8 mouse cellular contexts compared by ENCODE assay signal in the genomic region with DNA sequence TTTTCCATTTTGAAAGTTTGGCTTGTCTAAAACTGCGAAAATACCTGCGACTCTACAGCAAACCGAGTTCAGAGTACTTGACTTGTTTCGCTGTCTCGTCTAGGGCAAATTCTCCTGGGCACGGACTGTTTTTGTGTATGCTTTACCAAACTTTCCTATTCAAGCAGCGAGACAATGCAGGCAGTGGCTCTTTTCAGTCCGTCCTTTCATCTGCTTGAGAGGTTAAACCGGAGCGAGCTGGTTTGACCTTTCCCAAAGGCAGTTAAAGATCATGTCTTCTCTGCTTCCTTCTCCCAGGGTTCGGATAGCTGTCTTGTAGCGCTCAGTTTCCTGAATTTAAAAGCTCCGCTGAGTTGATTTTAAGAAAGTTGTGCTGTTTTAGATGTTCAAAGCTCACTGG. TPM values are rescaled to one million over a fixed set of nuclear protein-coding genes. Genes with fewer than 3 reads are reported as not detected.
DNase-seq lines count a peak whose midpoint lies in the region; ATAC-seq lines count a peak whose summit lies in the region.
"Had no signal": no experiment of that assay in that cellular context is flagged by ENCODE, and none has a peak within 500 bp of the region (broad histone marks: within the 10 kb centered on the region; RNA-seq: fewer than 3 reads in every experiment).

No protein-coding gene starts in this region.

- peaks cover 10% of the 10 kb centered on the region for H3K27me3 ChIP-seq in lung, embryonic 16.5 days (ENCODE audit: control insufficient read depth, insufficient read depth, low read depth, low read length)
- no peaks in the 10 kb centered on the region for H3K27me3 ChIP-seq in forebrain, embryonic 10.5 days (ENCODE audit: poor library complexity, severe bottlenecking)
- no peaks in the 10 kb centered on the region for H3K27me3 ChIP-seq in limb, embryonic 12.5 days

- ATAC-seq in lung, embryonic 16.5 days (ENCODE audit: low read depth) = no peak
- no peak for ATAC-seq in limb, embryonic 12.5 days (ENCODE audit: insufficient number of reproducible peaks, insufficient read depth, low FRiP score, low TSS enrichment, low read depth)

- H3K4me1 ChIP-seq in lung, embryonic 16.5 days (replicated peaks; ENCODE audit: control insufficient read depth, insufficient read depth, low read length) = no peaks in the 10 kb centered on the region; the same call in 1 of the 2 replicates
- peaks cover 15% of the 10 kb centered on the region for H3K4me1 ChIP-seq in forebrain, embryonic 10.5 days
- H3K4me1 ChIP-seq in limb, embryonic 12.5 days (replicated peaks) = peaks cover 2% of the 10 kb centered on the region

- no peak overlapping the region for H3K27ac ChIP-seq in lung, embryonic 16.5 days (ENCODE audit: low read length)
- peak overlapping the region; percentile 91 for H3K27ac ChIP-seq in forebrain, embryonic 10.5 days
- H3K27ac ChIP-seq in limb, embryonic 12.5 days = no peak overlapping the region

- WGBS in lung, embryonic 16.5 days = 24% methylated on average over 13 of the region's 13 CpGs
- WGBS in forebrain, embryonic 10.5 days = 3% methylated on average over 13 of the region's 13 CpGs
- WGBS in limb, embryonic 12.5 days = 13% methylated on average over 13 of the region's 13 CpGs

- H3K4me3 ChIP-seq in lung, embryonic 16.5 days (ENCODE audit: low read length) = no peak overlapping the region; the same call in 1 of the 2 replicates
- H3K4me3 ChIP-seq in forebrain, embryonic 10.5 days = peak overlapping the region; percentile 79
- H3K4me3 ChIP-seq in limb, embryonic 12.5 days (replicated peaks) = peak overlapping the region; percentile 70

- no peak for DNase-seq in lung, adult 18-20 months
- DNase-seq in forebrain, embryonic 10.5 days (ENCODE audit: extremely low spot score, low spot score) = peak; percentile 39
- DNase-seq in yolk sac, embryonic 10.5 days (ENCODE audit: low spot score) = no peak
- no peak for DNase-seq in spleen, adult 12 weeks (ENCODE audit: low spot score)
- no peak for DNase-seq in thymus, postnatal 14 days
- DNase-seq: kidney, postnatal 25 days had no signal

- peak overlapping the region; percentile 21 for H3K4me2 ChIP-seq in lung, embryonic 16.5 days (ENCODE audit: low read depth, low read length)
- peak overlapping the region; percentile 82 for H3K4me2 ChIP-seq in limb, embryonic 12.5 days

- no peak overlapping the region for H3K9ac ChIP-seq in lung, embryonic 16.5 days (ENCODE audit: low read length)
- peak overlapping the region; percentile 74; the same call in 1 of the 2 replicates for H3K9ac ChIP-seq in limb, embryonic 12.5 days (replicated peaks)

- H3K36me3 ChIP-seq in lung, embryonic 16.5 days (ENCODE audit: control insufficient read depth, insufficient read depth, low read length) = no peaks in the 10 kb centered on the region
- peaks cover 10% of the 10 kb centered on the region for H3K36me3 ChIP-seq in forebrain, embryonic 10.5 days (replicated peaks)
- H3K36me3 ChIP-seq in limb, embryonic 12.5 days = no peaks in the 10 kb centered on the region

- peaks cover 4% of the 10 kb centered on the region; the same call in 1 of the 2 replicates for H3K9me3 ChIP-seq in lung, embryonic 16.5 days (ENCODE audit: control insufficient read depth, low read length)
- peaks cover 6% of the 10 kb centered on the region; the same call in 1 of the 2 replicates for H3K9me3 ChIP-seq in forebrain, embryonic 10.5 days
- peaks cover 4% of the 10 kb centered on the region for H3K9me3 ChIP-seq in limb, embryonic 12.5 days

RNA-seq across cellular contexts. Expression of a gene that starts 1.2 kb away (rescaled TPM):
- 0.92 and 1.0 TPM in 2 replicates for polyA plus RNA-seq in lung, embryonic 16.5 days (2015; fragmentation: Nextera tagmentation; extraction: Ambion mirVana)
- 7.2 and 7.3 TPM in 2 replicates for polyA plus RNA-seq in forebrain, embryonic 10.5 days (2016; fragmentation: Nextera tagmentation; extraction: Ambion mirVana)
- polyA plus RNA-seq in limb, embryonic 12.5 days (2016; fragmentation: Nextera tagmentation; extraction: Ambion mirVana) = 4.4 and 4.6 TPM in 2 replicates
